Mouse (Mus musculus) spleen, postnatal 4 days (tissue): ENCODE data around the gene Cyth1.

Experiments used
- DNase-seq, 2 experiments: peaks; one replicate each; pipeline ENCODE4 v3.0.0; 2022; ENCODE audit warnings: low spot score in 2 of 2

Gene Cyth1

GRCm38 (mm10) chr11:118254159-118254951 is 6.0 kb upstream of the Cyth1 start:
- DNase-seq = no peak

GRCm38 (mm10) chr11:118253447-118254158 is 5.2 kb upstream of the Cyth1 start:
- DNase-seq = no peak

GRCm38 (mm10) chr11:118249012-118249383 is 606 bp upstream of the Cyth1 start:
- no peak for DNase-seq

- peak; percentile 57 to 83 for DNase-seq
These were observed 865 bp downstream of the Cyth1 start for GRCm38 (mm10) chr11:118247359-118248095.

GRCm38 (mm10) chr11:118246724-118247123 is 1.7 kb downstream of the Cyth1 start:
- peak in 1 of 2 experiments; percentile 66 for DNase-seq

GRCm38 (mm10) chr11:118245130-118245529 is 3.3 kb downstream of the Cyth1 start:
- no peak for DNase-seq

GRCm38 (mm10) chr11:118243627-118244261 is 4.6 kb downstream of the Cyth1 start:
- DNase-seq = no peak

GRCm38 (mm10) chr11:118242506-118242905 is 5.9 kb downstream of the Cyth1 start:
- no peak for DNase-seq

GRCm38 (mm10) chr11:118240388-118240787 is 8.0 kb downstream of the Cyth1 start:
- no peak for DNase-seq

- no peak for DNase-seq
These were observed 8.9 kb downstream of the Cyth1 start for GRCm38 (mm10) chr11:118239281-118240198.

GRCm38 (mm10) chr11:118236520-118237190 is 11.7 kb downstream of the Cyth1 start:
- DNase-seq = no peak

GRCm38 (mm10) chr11:118234929-118235328 is 13.5 kb downstream of the Cyth1 start:
- no peak for DNase-seq

- DNase-seq = no peak
These were observed 13.9 kb downstream of the Cyth1 start for GRCm38 (mm10) chr11:118234500-118234899.

- DNase-seq = no peak
These were observed 14.5 kb downstream of the Cyth1 start for GRCm38 (mm10) chr11:118233924-118234323.

- peak in 1 of 2 experiments; percentile 57 for DNase-seq
These were observed 16.0 kb downstream of the Cyth1 start for GRCm38 (mm10) chr11:118232314-118232831.

- DNase-seq = no peak
These were observed 18.5 kb downstream of the Cyth1 start for GRCm38 (mm10) chr11:118229941-118230340.

GRCm38 (mm10) chr11:118227650-118228049 is 20.7 kb downstream of the Cyth1 start:
- DNase-seq = no peak

- no peak for DNase-seq
These were observed 21.5 kb downstream of the Cyth1 start for GRCm38 (mm10) chr11:118226850-118227249.

- no peak for DNase-seq
These were observed 22.5 kb downstream of the Cyth1 start for GRCm38 (mm10) chr11:118225862-118226261.
